Mouse (Mus musculus) 3134 (cell line): ENCODE measurements around the gene Tap2.
"Not testable (repeated sequence)": the region's sequence is repeated elsewhere in the genome, so short reads cannot be mapped to it uniquely, and the experiment has no call there.

ENCODE experiments used
- DNase-seq: peaks from one replicate; pipeline ENCODE4 v3.0.0-alpha.2; 2011; ENCODE audit warnings: low spot score; ENCODE audit not compliant: insufficient read length; ENCODE audit errors: extremely low read depth

Gene Tap2

DNA sequence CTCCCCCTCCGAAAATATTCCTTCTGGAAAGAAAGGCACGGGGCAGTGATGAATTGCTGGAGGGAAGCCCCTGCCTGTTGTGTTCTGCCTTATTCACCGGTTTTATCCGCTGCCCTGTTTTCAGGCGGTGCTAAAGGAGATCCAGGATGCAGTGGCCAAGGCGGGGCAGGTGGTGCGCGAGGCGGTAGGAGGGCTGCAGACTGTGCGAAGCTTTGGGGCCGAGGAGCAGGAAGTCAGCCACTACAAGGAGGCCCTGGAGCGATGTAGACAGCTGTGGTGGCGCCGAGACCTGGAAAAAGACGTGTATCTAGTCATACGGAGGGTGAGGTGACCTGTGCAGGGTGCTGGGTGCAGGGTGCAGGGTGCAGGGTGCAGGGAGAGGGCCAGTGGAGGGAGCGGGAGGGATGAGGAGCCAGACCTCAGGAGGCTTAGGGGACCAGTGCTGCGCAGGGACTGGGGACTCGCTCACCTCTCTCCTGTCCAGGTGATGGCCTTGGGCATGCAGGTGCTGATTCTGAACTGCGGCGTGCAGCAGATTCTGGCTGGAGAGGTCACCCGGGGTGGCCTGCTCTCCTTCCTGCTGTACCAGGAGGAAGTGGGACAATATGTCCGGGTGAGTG is 8.5 kb downstream of the Tap2 start:
- DNase-seq = no peak

DNA sequence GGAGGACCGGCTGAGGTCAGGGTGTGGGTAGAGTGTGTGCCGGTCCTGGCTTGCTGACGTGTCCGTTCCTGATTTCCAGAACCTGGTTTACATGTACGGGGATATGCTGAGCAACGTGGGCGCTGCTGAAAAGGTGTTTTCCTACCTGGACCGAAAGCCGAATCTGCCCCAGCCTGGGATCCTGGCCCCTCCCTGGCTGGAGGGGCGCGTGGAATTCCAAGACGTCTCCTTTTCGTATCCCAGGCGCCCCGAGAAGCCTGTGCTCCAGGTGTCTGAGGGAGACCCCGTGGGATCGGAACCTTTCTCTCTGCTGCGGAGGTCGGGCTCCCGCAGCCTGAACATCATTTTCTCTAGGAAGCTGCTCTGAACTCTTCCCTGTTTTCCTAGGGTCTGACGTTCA is 10.6 kb downstream of the Tap2 start:
- DNase-seq = no peak

DNA sequence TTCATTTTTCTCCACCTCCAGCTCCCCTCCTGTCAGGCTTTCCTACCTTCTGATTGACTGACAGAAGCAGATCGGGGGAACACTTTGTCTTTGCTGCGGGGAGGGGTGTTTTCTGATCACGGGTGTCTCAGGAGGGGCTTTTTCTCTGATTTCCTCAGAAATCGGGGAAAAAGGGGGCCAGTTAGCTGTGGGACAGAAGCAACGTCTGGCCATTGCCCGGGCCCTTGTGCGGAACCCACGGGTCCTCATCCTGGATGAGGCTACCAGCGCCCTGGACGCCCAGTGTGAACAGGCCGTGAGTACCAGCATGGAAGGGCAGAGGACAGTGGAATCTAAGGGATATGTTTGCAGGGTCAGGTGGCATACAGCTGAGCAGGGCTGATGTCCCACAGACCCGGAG is 11.8 kb downstream of the Tap2 start:
- DNase-seq = no peak

DNA sequence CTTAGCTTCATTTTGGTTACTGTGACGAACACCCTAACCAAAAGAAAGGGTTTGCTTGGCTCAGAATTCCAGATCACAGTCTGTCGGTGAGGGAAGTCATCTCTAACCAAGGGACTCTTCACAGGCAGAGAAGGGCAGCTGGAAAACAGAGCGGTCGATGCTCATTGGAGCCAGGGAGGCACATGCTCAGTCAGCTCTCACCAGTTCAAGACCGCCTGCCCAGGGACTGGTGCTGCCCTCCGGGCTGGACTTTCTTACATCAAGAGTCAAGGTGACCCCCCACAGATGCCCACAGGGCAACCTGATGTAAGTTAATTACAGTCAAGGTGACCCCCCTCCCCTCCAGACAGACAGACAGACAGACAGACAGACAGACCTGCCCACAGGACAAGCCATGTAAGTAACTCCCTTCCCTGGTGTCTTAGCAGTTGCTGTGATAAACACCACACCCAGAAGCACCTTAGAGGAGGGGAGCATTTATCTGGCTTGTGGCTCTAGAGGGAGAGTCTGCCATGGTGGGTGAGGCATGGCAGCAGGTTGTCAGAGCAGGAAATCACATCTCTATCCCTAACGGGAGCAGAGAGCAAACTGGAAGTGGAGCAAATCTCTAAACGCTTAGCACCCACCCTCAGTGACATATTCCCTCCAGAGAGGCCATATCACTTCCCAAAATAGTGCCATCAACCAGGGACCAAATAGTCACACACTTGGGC is 14.0 kb downstream of the Tap2 start:
- no peak for DNase-seq

DNA sequence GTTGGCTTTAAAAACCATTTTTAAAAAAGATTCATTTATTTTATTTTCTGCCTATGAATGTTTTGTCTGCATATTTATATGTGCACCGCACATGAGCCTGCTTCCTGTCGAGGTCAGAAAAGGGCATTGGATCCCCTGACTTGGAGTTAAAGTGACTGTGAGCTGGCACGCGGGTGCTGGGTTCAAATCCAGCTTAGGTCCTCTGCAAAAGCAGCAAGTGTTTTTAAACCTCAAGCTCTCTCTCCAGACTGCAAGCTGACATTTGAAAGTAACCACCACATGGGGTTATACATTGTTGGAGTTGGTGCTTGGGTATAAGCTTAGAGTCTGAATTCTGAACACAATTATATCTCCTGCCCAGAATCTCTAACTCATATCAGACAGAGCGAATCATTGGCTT is 14.7 kb downstream of the Tap2 start:
- no peak for DNase-seq

DNA sequence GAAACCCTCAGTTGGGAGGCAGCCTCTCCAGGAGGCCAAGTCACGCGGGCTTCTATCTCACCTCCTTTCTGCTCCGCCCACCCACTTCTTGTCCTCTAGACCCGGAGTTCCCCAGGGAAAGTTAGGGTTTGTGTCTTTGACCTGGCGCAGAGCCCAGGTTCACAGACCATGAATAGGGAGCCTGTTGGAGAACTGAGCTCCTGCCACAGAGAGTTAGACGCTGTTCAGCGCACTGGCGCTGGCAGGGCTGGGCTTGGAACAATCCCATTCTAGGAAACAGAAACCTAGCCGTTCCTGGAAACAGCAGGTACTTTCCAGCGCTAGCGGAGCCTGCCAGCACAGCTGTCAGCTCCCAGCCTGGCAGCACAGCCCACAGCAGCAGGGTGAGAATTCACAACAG is 15.3 kb downstream of the Tap2 start:
- peak; percentile 34 for DNase-seq

DNA sequence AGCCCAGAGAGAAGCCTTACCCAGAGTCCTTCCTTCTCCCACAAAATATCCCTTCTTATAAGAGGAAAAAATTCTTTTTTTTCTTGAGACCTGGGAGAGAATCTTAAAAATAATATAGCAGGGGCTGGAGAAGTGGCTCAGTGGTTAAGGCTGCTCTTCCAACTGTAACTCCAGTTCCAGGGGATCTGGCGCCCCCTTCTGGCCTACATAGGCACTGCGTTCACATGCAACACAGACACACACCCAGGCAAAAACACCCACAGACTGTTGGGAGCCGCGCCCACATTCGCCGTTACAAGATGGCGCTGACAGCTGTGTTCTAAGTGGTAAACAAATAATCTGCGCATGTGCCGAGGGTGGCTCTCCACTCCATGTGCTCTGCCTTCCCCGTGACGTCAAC is 15.8 kb downstream of the Tap2 start:
- DNase-seq = not testable (repeated sequence)

DNA sequence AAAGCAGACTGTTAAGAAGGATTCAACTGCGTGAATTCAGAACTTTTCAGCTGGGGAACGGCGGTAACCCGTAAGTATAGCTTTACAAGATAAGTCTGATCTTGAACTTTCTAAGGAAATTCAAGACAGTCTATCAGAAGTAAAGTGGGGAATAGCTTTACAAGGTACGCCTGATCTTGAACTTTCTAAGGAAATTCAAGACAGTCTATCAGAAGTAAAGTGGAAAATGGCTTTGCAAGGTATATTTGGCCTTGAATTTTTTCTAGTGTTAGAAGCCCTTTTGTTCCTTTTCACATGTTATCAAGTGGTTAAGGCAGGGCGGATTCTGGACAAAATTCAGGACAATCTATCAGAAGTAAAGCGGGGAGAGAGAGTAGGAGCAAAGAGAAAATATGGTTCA is 16.5 kb downstream of the Tap2 start:
- not testable (repeated sequence) for DNase-seq

DNA sequence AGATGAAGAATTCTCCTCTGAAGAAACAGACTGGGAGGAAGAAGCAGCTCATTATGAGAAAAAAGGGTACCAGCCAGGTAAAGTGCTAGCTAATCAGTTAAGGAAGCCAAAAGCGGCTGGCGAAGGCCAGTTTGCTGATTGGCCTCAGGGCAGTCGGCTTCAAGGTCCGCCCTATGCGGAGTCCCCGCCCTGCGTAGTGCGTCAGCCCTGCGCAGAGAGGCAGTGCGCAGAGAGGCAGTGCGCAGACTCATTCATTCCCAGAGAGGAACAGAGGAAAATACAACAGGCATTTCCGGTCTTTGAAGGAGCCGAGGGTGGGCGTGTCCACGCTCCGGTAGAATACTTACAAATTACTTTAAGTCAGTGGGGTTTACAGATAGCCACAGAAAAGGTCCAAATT is 17.1 kb downstream of the Tap2 start:
- not testable (repeated sequence) for DNase-seq

DNA sequence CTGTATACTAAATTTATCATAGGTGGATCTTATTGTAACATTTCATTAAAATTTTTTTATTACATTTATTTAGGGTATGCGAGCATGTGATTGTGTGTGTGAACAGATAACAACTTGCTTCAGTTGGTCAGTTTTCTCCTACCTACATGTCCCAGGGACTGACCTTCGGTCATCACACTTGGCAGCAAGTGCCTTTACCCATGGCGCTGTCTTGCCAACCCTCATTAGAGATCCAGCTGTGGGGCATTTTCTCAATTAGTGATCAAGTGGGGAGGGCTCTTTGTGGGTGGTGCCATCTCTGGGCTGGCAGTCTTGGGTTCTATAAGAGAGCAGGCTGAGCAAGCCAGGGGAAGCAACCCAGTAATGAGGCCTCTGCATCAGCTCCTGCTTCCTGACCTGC is 21.5 kb downstream of the Tap2 start:
- DNase-seq = no peak

DNA sequence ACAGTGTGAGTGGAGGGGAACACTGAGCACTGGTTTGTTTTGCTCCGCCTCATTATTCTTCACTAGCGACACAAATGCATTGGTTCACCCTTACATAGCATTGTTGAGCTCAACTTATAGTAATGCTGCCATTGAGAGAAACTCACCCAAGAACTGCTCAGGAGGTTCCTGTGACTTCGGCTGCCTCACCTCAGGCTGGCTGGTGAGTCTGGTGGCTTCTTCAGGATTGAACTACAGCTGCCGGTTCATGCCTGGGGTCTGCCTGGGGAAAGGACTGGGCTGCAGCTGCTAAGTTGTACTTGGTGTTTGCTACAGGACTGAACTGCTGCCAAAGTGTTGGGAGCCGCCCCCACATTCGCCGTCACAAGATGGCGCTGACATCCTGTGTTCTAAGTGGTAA is 22.1 kb downstream of the Tap2 start:
- DNase-seq = no peak

DNA sequence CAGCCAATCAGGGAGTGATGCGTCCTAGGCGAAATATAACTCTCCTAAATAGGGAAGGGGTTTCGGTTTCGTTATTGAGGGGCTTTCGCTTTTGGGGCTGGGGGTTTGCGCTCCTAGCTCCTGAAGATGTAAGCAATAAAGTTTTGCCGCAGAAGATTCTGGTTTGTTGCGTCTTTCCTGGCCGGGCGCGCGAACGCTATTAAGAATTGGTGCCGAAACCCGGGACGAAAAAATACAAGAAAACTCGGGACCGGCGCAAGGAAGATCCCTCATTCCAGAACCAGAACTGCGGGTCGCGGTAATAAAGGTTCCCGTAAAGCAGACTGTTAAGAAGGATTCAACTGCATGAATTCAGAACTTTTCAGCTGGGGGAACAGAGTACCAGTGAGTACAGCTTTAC is 22.6 kb downstream of the Tap2 start:
- DNase-seq = not testable (repeated sequence)

DNA sequence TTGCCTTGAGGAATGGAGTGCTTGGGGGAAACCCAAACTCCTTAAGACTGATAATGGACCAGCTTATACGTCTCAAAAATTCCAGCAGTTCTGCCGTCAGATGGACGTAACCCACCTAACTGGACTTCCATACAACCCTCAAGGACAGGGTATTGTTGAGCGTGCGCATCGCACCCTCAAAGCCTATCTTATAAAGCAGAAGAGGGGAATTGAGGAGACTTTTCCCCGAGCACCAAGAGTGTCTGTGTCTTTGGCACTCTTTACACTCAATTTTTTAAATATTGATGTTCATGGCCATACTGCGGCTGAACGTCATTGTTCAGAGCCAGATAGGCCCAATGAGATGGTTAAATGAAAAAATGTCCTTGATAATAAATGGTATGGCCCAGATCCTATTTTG is 27.6 kb downstream of the Tap2 start:
- not testable (repeated sequence) for DNase-seq

DNA sequence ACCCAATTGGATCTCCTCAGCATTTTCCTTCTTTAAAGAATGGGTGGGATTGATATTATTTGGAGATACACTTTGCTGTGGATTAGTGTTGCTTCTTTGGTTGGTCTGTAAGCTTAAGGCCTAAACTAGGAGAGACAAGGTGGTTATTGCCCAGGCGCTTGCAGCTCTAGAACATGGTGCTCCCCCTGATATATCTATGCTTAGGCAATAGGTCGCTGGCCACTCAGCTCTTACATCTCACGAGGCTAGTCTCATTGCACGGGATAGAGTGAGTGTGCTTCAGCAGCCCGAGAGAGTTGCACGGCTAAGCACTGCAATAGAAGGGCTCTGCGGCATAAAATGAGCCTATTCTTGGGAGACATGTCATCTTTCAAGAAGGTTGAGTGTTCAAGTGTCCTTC is 28.7 kb downstream of the Tap2 start:
- not testable (repeated sequence) for DNase-seq

DNA sequence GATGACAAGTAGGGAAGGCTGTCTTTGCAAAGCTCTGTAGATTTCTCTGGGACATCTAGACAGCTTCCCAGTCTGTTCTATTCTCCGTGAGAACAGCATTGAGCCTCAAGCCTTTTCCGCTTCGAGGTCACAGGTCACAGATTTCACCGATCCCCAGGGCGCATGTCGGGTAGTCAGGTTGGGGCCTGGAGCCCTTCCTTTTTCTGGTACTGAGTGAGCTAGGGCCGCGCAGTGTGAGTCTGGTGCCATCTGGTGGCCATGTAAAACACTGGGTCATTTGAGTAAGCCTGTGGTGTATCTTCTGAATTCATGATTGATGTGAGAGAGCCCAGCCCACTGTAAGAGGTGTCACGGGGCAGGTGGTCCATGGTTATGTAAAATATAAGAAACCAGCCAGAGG is 31.6 kb downstream of the Tap2 start:
- DNase-seq = peak; percentile 53

DNA sequence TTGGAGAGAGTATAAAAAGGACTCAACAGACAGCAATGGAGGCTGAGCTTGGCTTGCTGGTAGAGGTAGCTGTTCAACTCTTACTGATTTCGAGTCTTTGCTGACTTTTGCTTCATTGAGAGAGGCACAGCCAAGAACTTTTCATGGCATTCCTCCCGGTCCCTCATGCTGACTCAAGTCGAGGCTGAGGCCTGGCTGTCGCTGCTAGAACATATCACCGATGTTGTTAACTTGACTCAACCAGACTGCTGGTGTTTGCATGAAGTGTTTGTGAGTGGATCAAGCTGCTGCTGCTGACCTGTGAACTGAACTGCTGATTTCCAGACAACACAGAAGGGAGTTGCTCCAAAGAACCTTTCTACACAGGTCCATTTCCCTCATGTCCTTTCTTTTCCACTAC is 33.4 kb downstream of the Tap2 start:
- no peak for DNase-seq

DNA sequence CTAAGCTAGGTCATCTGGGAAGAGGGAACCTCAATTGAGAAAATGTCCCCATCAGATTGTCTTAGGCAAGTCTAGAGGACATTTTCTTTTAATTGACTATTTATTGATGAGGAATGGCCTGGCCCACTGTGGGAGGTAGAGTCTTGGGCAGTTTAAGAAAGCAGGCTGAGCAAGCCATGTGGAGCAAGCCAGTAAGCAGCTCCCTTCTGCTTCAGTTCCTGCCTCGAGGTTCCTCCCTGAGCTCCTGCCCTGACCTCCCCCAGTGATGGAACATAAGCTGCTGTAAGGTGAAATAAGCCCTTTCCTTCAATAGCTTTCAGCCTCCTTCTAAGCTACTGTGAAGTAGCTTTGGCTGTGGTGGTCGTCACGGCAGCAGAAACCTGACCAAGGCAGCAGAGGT is 34.4 kb downstream of the Tap2 start:
- no peak for DNase-seq

DNA sequence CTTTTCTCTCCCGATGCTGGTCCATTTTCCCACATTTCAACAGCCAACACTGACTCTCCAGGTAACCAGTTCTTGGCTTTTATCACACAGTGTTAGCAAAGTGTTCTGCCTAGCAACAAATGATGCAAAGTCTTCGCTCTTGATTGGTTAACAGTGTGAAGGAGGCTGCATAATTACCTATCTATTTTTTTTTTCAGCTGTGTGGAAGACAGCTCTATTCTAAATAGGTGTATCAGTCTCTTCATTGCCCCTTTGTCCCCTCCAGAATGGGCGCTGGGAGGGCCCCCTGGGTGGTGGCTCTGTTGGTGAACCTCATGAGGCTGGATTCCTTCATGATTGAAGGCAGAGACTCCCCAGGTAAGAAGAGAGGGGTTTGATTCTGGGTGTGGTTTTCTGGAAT is 35.4 kb downstream of the Tap2 start, which contains the start of gene H2-Ob:
TSS of gene H2-Ob (plus strand) at position 198 of the 400 bp plus-strand sequence.
- no peak for DNase-seq

DNA sequence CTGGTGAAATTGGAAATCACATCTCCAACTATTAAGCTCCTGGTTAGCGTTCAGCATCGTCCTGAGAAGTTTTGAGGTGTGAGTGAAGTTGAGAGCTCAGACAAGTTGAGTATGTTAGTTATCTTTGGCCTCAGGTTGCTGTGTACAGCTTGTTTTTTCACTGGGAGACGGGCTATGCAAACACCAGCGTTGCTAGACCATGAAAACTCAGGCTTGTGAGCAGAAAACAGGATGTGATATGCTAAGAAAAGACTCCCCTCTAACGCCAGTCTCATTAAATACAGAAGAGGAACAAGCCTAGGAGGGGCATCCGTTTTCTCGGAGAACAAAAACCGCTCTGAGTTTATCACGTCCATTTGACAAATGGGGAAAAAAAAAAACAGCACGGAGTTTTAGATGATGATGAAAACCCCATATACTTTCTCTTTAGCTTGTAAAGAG is 36.3 kb downstream of the Tap2 start:
- no peak for DNase-seq

DNA sequence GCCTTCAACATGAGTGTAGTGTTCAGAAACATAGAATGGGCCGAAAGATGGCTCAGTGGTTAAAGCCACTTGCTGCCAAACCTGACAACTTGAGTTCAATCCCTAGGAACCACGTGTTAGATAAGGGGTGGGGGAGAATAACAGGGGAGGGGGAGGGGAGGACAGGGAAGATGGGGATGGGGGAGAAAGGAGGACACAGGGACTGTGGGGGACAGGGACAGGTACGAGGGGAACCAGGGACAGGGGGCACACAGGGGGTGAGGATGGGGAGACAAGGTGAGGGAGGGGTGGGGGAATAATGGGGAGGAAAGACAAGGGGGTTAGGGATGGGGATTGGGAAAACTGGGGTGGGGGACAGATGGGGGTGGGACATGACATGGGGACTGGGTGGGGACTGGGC is 37.0 kb downstream of the Tap2 start:
- no peak for DNase-seq

DNA sequence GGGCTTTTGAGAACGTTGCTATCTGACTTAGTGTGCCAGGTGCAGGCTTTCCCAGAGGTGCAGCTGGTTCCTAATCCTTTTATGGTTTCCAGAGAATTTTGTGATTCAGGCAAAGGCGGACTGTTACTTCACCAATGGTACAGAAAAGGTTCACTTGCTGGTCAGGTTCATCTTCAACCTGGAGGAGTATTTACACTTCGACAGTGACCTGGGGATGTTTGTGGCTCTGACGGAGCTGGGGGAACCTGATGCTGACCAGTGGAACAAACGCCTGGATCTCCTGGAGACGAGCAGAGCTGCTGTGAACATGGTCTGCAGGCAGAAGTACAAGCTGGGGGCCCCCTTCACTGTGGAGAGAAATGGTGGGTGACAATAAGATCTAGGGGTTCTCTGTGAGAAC is 37.6 kb downstream of the Tap2 start:
- no peak for DNase-seq

DNA sequence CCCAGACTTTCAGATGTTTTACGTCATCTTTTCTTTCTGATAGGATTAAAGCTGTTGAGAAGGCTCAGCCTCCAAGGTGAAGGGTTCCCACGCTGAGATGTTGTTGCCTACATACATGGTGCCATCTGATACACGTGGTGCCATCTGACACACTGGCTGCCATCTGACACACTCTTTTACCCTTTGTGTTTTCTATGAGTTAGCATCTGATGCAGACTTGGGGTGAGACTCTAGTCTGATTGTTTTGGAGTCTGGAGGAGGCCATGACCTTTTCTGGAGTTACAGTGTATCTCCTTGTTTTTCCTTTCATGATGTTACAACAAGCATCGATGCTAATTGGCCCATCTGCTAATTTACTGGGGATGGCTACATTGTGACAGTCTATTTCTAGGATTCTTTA is 41.3 kb downstream of the Tap2 start:
- no peak for DNase-seq

DNA sequence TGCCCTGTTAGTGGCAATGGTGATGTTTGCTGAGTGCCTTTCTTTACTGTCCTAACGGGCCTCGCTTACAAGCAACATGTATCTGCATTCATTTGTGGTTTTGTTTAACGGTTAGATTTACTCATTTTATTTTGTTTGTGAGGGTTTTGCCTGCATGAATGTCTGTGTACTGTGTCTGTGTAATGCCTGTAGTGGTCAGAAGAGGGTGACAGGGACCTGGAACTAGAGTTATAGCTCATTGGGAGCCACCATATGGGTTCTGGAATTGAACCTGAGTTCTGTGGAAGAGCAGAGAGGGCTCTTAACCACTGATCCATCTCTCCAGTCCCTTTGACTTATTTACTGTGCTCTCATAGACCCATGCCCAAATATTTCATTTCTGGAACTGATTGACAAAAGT is 43.7 kb downstream of the Tap2 start:
- DNase-seq = no peak
